Mouse (Mus musculus) hindlimb bud, embryonic 11.5 days (tissue): ENCODE data around the gene Nuak2.
"Not testable (repeated sequence)": the region's sequence is repeated elsewhere in the genome, so short reads cannot be mapped to it uniquely, and the experiment has no call there.

ENCODE experiments used
- DNase-seq: peaks from one replicate; pipeline ENCODE4 v3.0.0-alpha.2; 2012; ENCODE audit warnings: low read depth, low spot score; ENCODE audit errors: extremely low spot score

Gene Nuak2

GRCm38 (mm10) chr1:132315889-132316624 lies at the start of gene Nuak2:
Nuak2 (plus strand) TSS chr1:132316126.
- no peak for DNase-seq

- DNase-seq: no peak
Observed at GRCm38 (mm10) chr1:132266791-132267557, 49.0 kb upstream of the Nuak2 start.

GRCm38 (mm10) chr1:132267959-132268358 lies 48.0 kb upstream of the Nuak2 start:
- DNase-seq: no peak

- no peak for DNase-seq
Observed at GRCm38 (mm10) chr1:132268418-132269060, 47.4 kb upstream of the Nuak2 start.

- no peak for DNase-seq
Observed at GRCm38 (mm10) chr1:132271237-132271636, 44.7 kb upstream of the Nuak2 start.

- DNase-seq: no peak
Observed at GRCm38 (mm10) chr1:132276694-132277093, 39.2 kb upstream of the Nuak2 start.

- DNase-seq: no peak
Observed at GRCm38 (mm10) chr1:132277124-132277523, 38.8 kb upstream of the Nuak2 start.

- not testable (repeated sequence) for DNase-seq
Observed at GRCm38 (mm10) chr1:132280636-132281035, 35.3 kb upstream of the Nuak2 start.

- DNase-seq: no peak
Observed at GRCm38 (mm10) chr1:132281523-132282176, 34.3 kb upstream of the Nuak2 start.

- DNase-seq: no peak
Observed at GRCm38 (mm10) chr1:132282177-132282536, 33.8 kb upstream of the Nuak2 start.

GRCm38 (mm10) chr1:132283018-132283417 lies 32.9 kb upstream of the Nuak2 start:
- no peak for DNase-seq

- no peak for DNase-seq
Observed at GRCm38 (mm10) chr1:132286735-132287134, 29.2 kb upstream of the Nuak2 start.

GRCm38 (mm10) chr1:132287445-132287844 lies 28.5 kb upstream of the Nuak2 start:
- DNase-seq: no peak

GRCm38 (mm10) chr1:132287991-132288451 lies 27.9 kb upstream of the Nuak2 start:
- DNase-seq: no peak

GRCm38 (mm10) chr1:132289965-132290364 lies 26.0 kb upstream of the Nuak2 start:
- no peak for DNase-seq

GRCm38 (mm10) chr1:132290921-132291675 lies 24.8 kb upstream of the Nuak2 start:
- no peak for DNase-seq

GRCm38 (mm10) chr1:132291706-132292105 lies 24.2 kb upstream of the Nuak2 start:
- DNase-seq: no peak

GRCm38 (mm10) chr1:132292318-132293129 lies 23.4 kb upstream of the Nuak2 start:
- DNase-seq: no peak

- no peak for DNase-seq
Observed at GRCm38 (mm10) chr1:132295506-132295905, 20.4 kb upstream of the Nuak2 start.

- DNase-seq: no peak
Observed at GRCm38 (mm10) chr1:132296051-132296450, 19.9 kb upstream of the Nuak2 start.
